Mouse (Mus musculus): ENCODE data around the gene Gpr173.

GRCm38 (mm10) chrX:152400096-152400495 is 31.6 kb upstream of the Gpr173 start:
- TF ChIP-seq CTCF (IDR thresholded peaks at IDR 0.05; ENCODE audit: control insufficient read depth, insufficient read depth, low read length), result no peak
- no peak for TF ChIP-seq POLR2A (IDR thresholded peaks at IDR 0.05; ENCODE audit: borderline replicate concordance, control insufficient read depth, low read depth, low read length)
